8 mouse cellular contexts compared by ENCODE assay signal in the genomic region with DNA sequence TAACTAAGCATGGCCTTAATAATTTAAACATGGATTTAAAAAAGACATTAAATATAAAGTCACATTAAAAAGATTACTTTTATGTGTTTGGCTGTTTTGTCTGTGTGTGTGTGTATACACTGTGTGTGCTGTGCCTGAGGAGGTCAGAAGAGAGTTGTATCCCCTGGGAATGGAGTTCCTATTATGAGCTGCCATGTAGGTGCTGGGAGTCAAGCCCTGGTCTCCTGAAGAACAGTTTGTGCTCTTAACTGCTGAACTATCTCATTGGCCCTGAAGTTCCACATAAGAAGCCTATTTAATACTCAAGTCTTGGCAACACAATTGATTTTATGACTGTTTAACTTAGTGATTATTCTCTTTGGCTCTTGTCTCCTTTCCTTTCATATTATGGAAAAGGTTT. TPM values are rescaled to one million over a fixed set of nuclear protein-coding genes. Genes with fewer than 3 reads are reported as not detected.
A peak's percentile ranks its signal among the peaks of the same experiment; 100 is the strongest.
DNase-seq lines count a peak whose midpoint lies in the region; ATAC-seq and TF ChIP-seq lines count a peak whose summit lies in the region.

No protein-coding gene starts in this region.

- no peak for TF ChIP-seq POLR2A in MEL (IDR thresholded peaks at IDR 0.05; ENCODE audit: control insufficient read depth in 1 of 2, insufficient read depth in 1 of 2, low read depth in 1 of 2, low read length in 2 of 2, poor library complexity in 1 of 2)

- H3K79me2 ChIP-seq in MEL (ENCODE audit: control insufficient read depth, insufficient read depth, low read length, poor library complexity), result peaks cover 85% of the 10 kb centered on the region

- H3K27ac ChIP-seq in heart, embryonic 13.5 days (replicated peaks), result peak overlapping the region; percentile 100; the same call in 1 of the 2 replicates
- H3K27ac ChIP-seq in MEL (ENCODE audit: control insufficient read depth, low read depth, low read length), result no peak overlapping the region
- H3K27ac ChIP-seq in hindbrain, embryonic 10.5 days, result no peak overlapping the region
- H3K27ac ChIP-seq in midbrain, embryonic 10.5 days (replicated peaks), result no peak overlapping the region

- H3K4me1 ChIP-seq in heart, embryonic 13.5 days, result peaks cover 55% of the 10 kb centered on the region
- peaks cover 0 to 12% of the 10 kb centered on the region in 2 experiments; a peak in 2 of 4 replicates for H3K4me1 ChIP-seq in MEL (ENCODE audit: control insufficient read depth in 1 of 2, insufficient read depth in 2 of 2, low read length in 2 of 2)
- peaks cover 43% of the 10 kb centered on the region for H3K4me1 ChIP-seq in hindbrain, embryonic 10.5 days (replicated peaks)
- H3K4me1 ChIP-seq in midbrain, embryonic 10.5 days, result peaks cover 46% of the 10 kb centered on the region

- no peak for TF ChIP-seq CTCF in MEL (IDR thresholded peaks at IDR 0.05 in 2 of 3, conservative IDR thresholded peaks at IDR 0.05 in 1 of 3; ENCODE audit: control insufficient read depth in 1 of 3, insufficient read depth in 1 of 3, low read depth in 2 of 3, low read length in 3 of 3, poor library complexity in 1 of 3, severe bottlenecking in 1 of 3)

- H3K9ac ChIP-seq in heart, embryonic 13.5 days, result peak overlapping the region; percentile 100
- peak overlapping the region; percentile 91 for H3K9ac ChIP-seq in MEL (ENCODE audit: control insufficient read depth, low read depth, low read length, poor library complexity, severe bottlenecking)

- TF ChIP-seq RAD21 in MEL (IDR thresholded peaks at IDR 0.05; ENCODE audit: low read depth, low read length), result no peak

- peaks cover 3% of the 10 kb centered on the region; the same call in 1 of the 2 replicates for H3K36me3 ChIP-seq in heart, embryonic 13.5 days
- H3K36me3 ChIP-seq in MEL (ENCODE audit: control insufficient read depth in 1 of 2, insufficient read depth in 2 of 2, low read length in 2 of 2), result peaks cover 0 to 31% of the 10 kb centered on the region in 2 experiments; a peak in 3 of 4 replicates
- no peaks in the 10 kb centered on the region; the same call in 1 of the 2 replicates for H3K36me3 ChIP-seq in hindbrain, embryonic 10.5 days
- peaks cover 23% of the 10 kb centered on the region for H3K36me3 ChIP-seq in midbrain, embryonic 10.5 days

- no peak for DNase-seq in heart, adult 18-20 months
- peak; percentile 48 for DNase-seq in MEL (ENCODE audit: low read depth, low spot score)
- DNase-seq in hindbrain, embryonic 10.5 days (ENCODE audit: low spot score), result no peak
- DNase-seq in midbrain, embryonic 10.5 days (ENCODE audit: low spot score), result no peak
- DNase-seq in right cerebral cortex, postnatal 36 days (ENCODE audit: low spot score in 2 of 2), result no peak
- no peak for DNase-seq in frontal cortex, postnatal 10 days (ENCODE audit: low spot score in 2 of 2)
- DNase-seq in adrenal gland, postnatal 10 days, result no peak

- H3K27me3 ChIP-seq in heart, embryonic 13.5 days (replicated peaks), result no peaks in the 10 kb centered on the region
- no peaks in the 10 kb centered on the region for H3K27me3 ChIP-seq in MEL (ENCODE audit: control insufficient read depth in 1 of 2, insufficient read depth in 2 of 2, low read length in 2 of 2)
- H3K27me3 ChIP-seq in hindbrain, embryonic 10.5 days (ENCODE audit: insufficient read depth, poor library complexity, severe bottlenecking), result no peaks in the 10 kb centered on the region
- no peaks in the 10 kb centered on the region for H3K27me3 ChIP-seq in midbrain, embryonic 10.5 days (ENCODE audit: low read depth, poor library complexity, severe bottlenecking)

- H3K4me2 ChIP-seq in heart, embryonic 13.5 days, result peak overlapping the region; percentile 85

- no peaks in the 10 kb centered on the region for H3K9me3 ChIP-seq in heart, embryonic 13.5 days
- no peaks in the 10 kb centered on the region for H3K9me3 ChIP-seq in MEL (replicated peaks; ENCODE audit: insufficient read depth, low read length)
- no peaks in the 10 kb centered on the region for H3K9me3 ChIP-seq in hindbrain, embryonic 10.5 days
- no peaks in the 10 kb centered on the region for H3K9me3 ChIP-seq in midbrain, embryonic 10.5 days (replicated peaks)

- no peak for ATAC-seq in heart, embryonic 13.5 days (ENCODE audit: extremely low read depth, insufficient number of reproducible peaks, low FRiP score, low TSS enrichment)

- peak overlapping the region; percentile 88 for H3K4me3 ChIP-seq in heart, embryonic 13.5 days
- peak overlapping the region; percentile 96 to 99 for H3K4me3 ChIP-seq in MEL (ENCODE audit: control insufficient read depth in 1 of 2, insufficient read depth in 1 of 2, low read depth in 2 of 2, low read length in 2 of 2)
- H3K4me3 ChIP-seq in hindbrain, embryonic 10.5 days, result peak overlapping the region; percentile 98
- H3K4me3 ChIP-seq in midbrain, embryonic 10.5 days, result peak overlapping the region; percentile 75

- no peak for TF ChIP-seq EP300 in MEL (IDR thresholded peaks at IDR 0.05; ENCODE audit: low read depth in 1 of 2, low read length in 2 of 2)

TF ChIP-seq in MEL, 35 proteins besides CTCF, POLR2A, EP300 and RAD21:
- no peak for TF ChIP-seq NRF1 (IDR thresholded peaks at IDR 0.05; ENCODE audit: insufficient read depth, low read depth, low read length, poor library complexity, severe bottlenecking)
- peak; percentile 51 for TF ChIP-seq MXI1 (IDR thresholded peaks at IDR 0.05; ENCODE audit: low read depth, low read length)

RNA-seq across cellular contexts. Expression of gene Msl2, which starts 3.6 kb away (rescaled TPM):
- polyA plus RNA-seq in heart, embryonic 13.5 days (2015; fragmentation: Nextera tagmentation; extraction: Ambion mirVana), result 2.6 and 2.8 TPM in 2 replicates
- 10 to 100 TPM; 30.8 to 33.9 TPM for total RNA-seq in heart, adult 18-20 months (2021)
- total RNA-seq in MEL (2012; rRNA removed), result 19.7 and 20.5 TPM in 2 replicates
- 10 to 100 TPM; 29.6 to 39.6 TPM for polyA plus RNA-seq in MEL (2012; ENCODE audit: insufficient read depth in 1 of 2, insufficient read length in 2 of 2, low read depth in 1 of 2, low replicate concordance in 2 of 2, missing spikeins in 1 of 2)
- 3.7 and 4.5 TPM in 2 replicates for polyA plus RNA-seq in hindbrain, embryonic 10.5 days (2016; fragmentation: Nextera tagmentation; extraction: Ambion mirVana)
- 3.8 and 3.9 TPM in 2 replicates for polyA plus RNA-seq in midbrain, embryonic 10.5 days (2016; fragmentation: Nextera tagmentation; extraction: Ambion mirVana)
- 10 to 100 TPM; 44.4 to 47.7 TPM for total RNA-seq in adrenal gland, postnatal 10 days (2021)

RNA-seq across cellular contexts. Expression of gene Pccb, which starts 42.8 kb away (rescaled TPM):
- 20.3 and 23.2 TPM in 2 replicates for polyA plus RNA-seq in heart, embryonic 13.5 days (2015; fragmentation: Nextera tagmentation; extraction: Ambion mirVana)
- 100 to 1,000 TPM; 107 TPM for total RNA-seq in heart, adult 18-20 months (2021)
- total RNA-seq in MEL (2012; rRNA removed), result 11.5 and 13.2 TPM in 2 replicates
- 10 to 100 TPM in 1 of 2 experiments, not detected in 1; 21.1 TPM for polyA plus RNA-seq in MEL (2012; ENCODE audit: insufficient read depth in 1 of 2, insufficient read length in 2 of 2, low read depth in 1 of 2, low replicate concordance in 2 of 2, missing spikeins in 1 of 2)
- 13.2 and 14.2 TPM in 2 replicates for polyA plus RNA-seq in hindbrain, embryonic 10.5 days (2016; fragmentation: Nextera tagmentation; extraction: Ambion mirVana)
- 14.2 and 15.7 TPM in 2 replicates for polyA plus RNA-seq in midbrain, embryonic 10.5 days (2016; fragmentation: Nextera tagmentation; extraction: Ambion mirVana)
- total RNA-seq in adrenal gland, postnatal 10 days (2021), result 100 to 1,000 TPM; 203 to 209 TPM
